In genomic region chr9:123852449-123853390, GRCm38 (mm10) we compare ENCODE assay signal across 8 mouse cellular contexts. TPM values are rescaled to one million over a fixed set of nuclear protein-coding genes. Genes with fewer than 3 reads are reported as not detected.
DNase-seq lines count a peak whose midpoint lies in the region; ATAC-seq and TF ChIP-seq lines count a peak whose summit lies in the region.

No protein-coding gene starts in this region.

- no peak overlapping the region for H3K27ac ChIP-seq in heart, embryonic 11.5 days (ENCODE audit: low read depth, low read length)
- H3K27ac ChIP-seq in heart, embryonic 15.5 days: peak overlapping the region; percentile 1; the same call in 1 of the 2 replicates
- H3K27ac ChIP-seq in macrophage: peak overlapping the region; percentile 96
- no peak overlapping the region for H3K27ac ChIP-seq in thymus, adult 2 months (ENCODE audit: control insufficient read depth, insufficient read depth, low read length)

- H3K4me3 ChIP-seq in heart, embryonic 11.5 days (ENCODE audit: low read depth, low read length): peak overlapping the region; percentile 38
- peak overlapping the region; percentile 86 for H3K4me3 ChIP-seq in heart, embryonic 15.5 days
- peak overlapping the region; percentile 16; the same call in 1 of the 2 replicates for H3K4me3 ChIP-seq in macrophage (ENCODE audit: inconsistent target)
- no peak overlapping the region for H3K4me3 ChIP-seq in thymus, adult 2 months (ENCODE audit: control insufficient read depth, insufficient read depth, low read length)

- H3K9ac ChIP-seq in heart, embryonic 11.5 days (ENCODE audit: low read depth, low read length): peak overlapping the region; percentile 40; the same call in 1 of the 2 replicates
- H3K9ac ChIP-seq in heart, embryonic 15.5 days: 0 out of 2 replicates have a peak overlapping the region, but pooled peaks have one; percentile 44

- H3K4me2 ChIP-seq in heart, embryonic 11.5 days: peak overlapping the region; percentile 58
- peak overlapping the region; percentile 67 for H3K4me2 ChIP-seq in heart, embryonic 15.5 days

- H3K4me1 ChIP-seq in heart, embryonic 11.5 days (ENCODE audit: control insufficient read depth, insufficient read depth, low read length): 0 out of 2 replicates have a peak, but pooled peaks cover 7% of the 10 kb centered on the region
- peaks cover 13% of the 10 kb centered on the region for H3K4me1 ChIP-seq in heart, embryonic 15.5 days (replicated peaks)
- H3K4me1 ChIP-seq in thymus, adult 2 months (replicated peaks; ENCODE audit: control insufficient read depth, insufficient read depth, low read length): no peaks in the 10 kb centered on the region

- no peak for TF ChIP-seq CTCF in thymus, adult 2 months (IDR thresholded peaks at IDR 0.05; ENCODE audit: borderline replicate concordance, control insufficient read depth, extremely low read depth, insufficient read depth, low read length, poor library complexity)

- no peaks in the 10 kb centered on the region for H3K9me3 ChIP-seq in heart, embryonic 11.5 days (replicated peaks; ENCODE audit: control insufficient read depth, low read length)
- H3K9me3 ChIP-seq in heart, embryonic 15.5 days (replicated peaks): no peaks in the 10 kb centered on the region

- 63% methylated on average over 5 of the region's 5 CpGs for WGBS in heart, embryonic 11.5 days (ENCODE audit: insufficient replicate concordance)
- WGBS in heart, embryonic 15.5 days: 57% methylated on average over 5 of the region's 5 CpGs
- 24% methylated on average over 5 of the region's 5 CpGs for WGBS in macrophage (ENCODE audit: missing documents)
- 60% methylated on average over 5 of the region's 5 CpGs for WGBS in thymus, adult 2 months

- no peak for DNase-seq in heart, adult 9 months (ENCODE audit: low spot score in 2 of 2)
- DNase-seq in Muller cell, postnatal 12 days (ENCODE audit: inconsistent ontology term): peak; percentile 16
- DNase-seq in thymus, adult 2 months: no peak
- DNase-seq in T-cell, adult 2 months (ENCODE audit: low spot score): no peak

- H3K79me2 ChIP-seq in macrophage (ENCODE audit: inconsistent target): peaks cover 28% of the 10 kb centered on the region

- no peaks in the 10 kb centered on the region for H3K36me3 ChIP-seq in heart, embryonic 11.5 days (ENCODE audit: control insufficient read depth, insufficient read depth, low read length)
- H3K36me3 ChIP-seq in heart, embryonic 15.5 days: no peaks in the 10 kb centered on the region
- no peaks in the 10 kb centered on the region for H3K36me3 ChIP-seq in macrophage (ENCODE audit: inconsistent target)
- no peaks in the 10 kb centered on the region for H3K36me3 ChIP-seq in thymus, adult 2 months (ENCODE audit: control insufficient read depth, insufficient read depth, low read length)

- H3K27me3 ChIP-seq in heart, embryonic 11.5 days (ENCODE audit: control insufficient read depth, insufficient read depth, low read length): no peaks in the 10 kb centered on the region
- no peaks in the 10 kb centered on the region for H3K27me3 ChIP-seq in heart, embryonic 15.5 days
- H3K27me3 ChIP-seq in thymus, adult 2 months (ENCODE audit: control insufficient read depth, insufficient read depth, low read length): no peaks in the 10 kb centered on the region

- TF ChIP-seq POLR2A in thymus, adult 2 months (IDR thresholded peaks at IDR 0.05; ENCODE audit: control insufficient read depth, extremely low read depth, insufficient read depth, low read length, poor library complexity): no peak

- no peak for ATAC-seq in heart, embryonic 11.5 days (replicated peaks; ENCODE audit: insufficient number of reproducible peaks, low FRiP score, low TSS enrichment)
- ATAC-seq in heart, embryonic 15.5 days (replicated peaks; ENCODE audit: insufficient number of reproducible peaks, insufficient read depth, low FRiP score, low read depth): no peak
- no peak for ATAC-seq in activated CD4-positive, CD25-positive, alpha-beta regulatory T cell, adult 4 months

RNA-seq across cellular contexts. Expression of gene Fyco1, which starts 1.0 kb away (rescaled TPM):
- polyA plus RNA-seq in heart, embryonic 11.5 days (2014; fragmentation: Nextera tagmentation; extraction: Ambion mirVana): 27.4 and 29.1 TPM in 2 replicates
- polyA plus RNA-seq in heart, embryonic 15.5 days (2015; fragmentation: Nextera tagmentation; extraction: Ambion mirVana): 30.9 and 33.4 TPM in 2 replicates
- 100 to 1,000 TPM in 20 of 26 experiments, 10 to 100 TPM in 6; 74.3 to 258 (median 164) TPM for total RNA-seq in macrophage (2018; cell fraction: chromatin; rRNA removed)
- total RNA-seq in macrophage (2018; cell fraction: cytosol; rRNA removed): 10 to 100 TPM in 22 of 26 experiments, 1 to 10 TPM in 4; 6.9 to 26.7 (median 14.4) TPM
- 100 to 1,000 TPM in 1 of 26 experiments, 10 to 100 TPM in 25; 29.2 to 106 (median 71.1) TPM for total RNA-seq in macrophage (2018; cell fraction: nucleus; rRNA removed)
- polyA plus RNA-seq in macrophage (2018): 10.0 to 13.5 TPM (median 12.8 TPM) in 3 replicates
- 11.6 and 13.0 TPM in 2 replicates for polyA plus RNA-seq in thymus, adult 2 months (2012; rRNA removed)
- polyA plus RNA-seq in activated CD4-positive, CD25-positive, alpha-beta regulatory T cell, adult 4 months (2017; shearing (Covaris generic)): 10 to 100 TPM; 27.8 to 29.5 TPM

RNA-seq across cellular contexts. Expression of gene Xcr1, which starts 9.1 kb away (rescaled TPM):
- polyA plus RNA-seq in heart, embryonic 11.5 days (2014; fragmentation: Nextera tagmentation; extraction: Ambion mirVana): not detected in 2 replicates
- not detected in 2 replicates for polyA plus RNA-seq in heart, embryonic 15.5 days (2015; fragmentation: Nextera tagmentation; extraction: Ambion mirVana)
- under 1 TPM in 3 of 26 experiments, not detected in 23; 0.17 to 0.25 (median 0.18) TPM for total RNA-seq in macrophage (2018; cell fraction: chromatin; rRNA removed)
- total RNA-seq in macrophage (2018; cell fraction: cytosol; rRNA removed): under 1 TPM in 15 of 26 experiments, not detected in 11; 0.03 to 0.10 (median 0.05) TPM
- total RNA-seq in macrophage (2018; cell fraction: nucleus; rRNA removed): under 1 TPM in 11 of 26 experiments, not detected in 15; 0.06 to 0.60 (median 0.17) TPM
- 0.06 TPM in 1 of 3 replicates, not detected in the others for polyA plus RNA-seq in macrophage (2018)
- 4.3 and 7.0 TPM in 2 replicates for polyA plus RNA-seq in thymus, adult 2 months (2012; rRNA removed)
- polyA plus RNA-seq in activated CD4-positive, CD25-positive, alpha-beta regulatory T cell, adult 4 months (2017; shearing (Covaris generic)): under 1 TPM; 0.64 to 0.67 TPM

RNA-seq across cellular contexts. Expression of gene Cxcr6, which starts 46.4 kb away (rescaled TPM):
- 0.82 TPM in 1 of 2 replicates, not detected in the other for polyA plus RNA-seq in heart, embryonic 11.5 days (2014; fragmentation: Nextera tagmentation; extraction: Ambion mirVana)
- 0.42 and 1.3 TPM in 2 replicates for polyA plus RNA-seq in heart, embryonic 15.5 days (2015; fragmentation: Nextera tagmentation; extraction: Ambion mirVana)
- under 1 TPM in 1 of 26 experiments, not detected in 25; 0.33 TPM for total RNA-seq in macrophage (2018; cell fraction: chromatin; rRNA removed)
- total RNA-seq in macrophage (2018; cell fraction: cytosol; rRNA removed): under 1 TPM in 10 of 26 experiments, not detected in 16; 0.06 to 0.28 (median 0.10) TPM
- under 1 TPM in 2 of 26 experiments, not detected in 24; 0.28 to 0.42 TPM for total RNA-seq in macrophage (2018; cell fraction: nucleus; rRNA removed)
- 0.09 TPM in 1 of 3 replicates, not detected in the others for polyA plus RNA-seq in macrophage (2018)
- polyA plus RNA-seq in thymus, adult 2 months (2012; rRNA removed): 4.3 and 4.6 TPM in 2 replicates
- polyA plus RNA-seq in activated CD4-positive, CD25-positive, alpha-beta regulatory T cell, adult 4 months (2017; shearing (Covaris generic)): 100 to 1,000 TPM; 117 to 287 TPM

Comparison
In these comparisons a context has a peak if more than half of its experiments do, and no peak if none do; other contexts are left out.
1. H3K27ac ChIP-seq: peak in heart, embryonic 15.5 days (single experiment) and macrophage (single experiment); none in heart, embryonic 11.5 days (single experiment) and thymus, adult 2 months (single experiment).
2. RNA of gene Cxcr6, which starts 46.4 kb away (polyA plus RNA-seq): 117 to 287 TPM in activated CD4-positive, CD25-positive, alpha-beta regulatory T cell, adult 4 months; 4.3 to 4.6 TPM in thymus, adult 2 months, 0.82 TPM in heart, embryonic 11.5 days, 0.42 to 1.3 TPM in heart, embryonic 15.5 days and 0.09 TPM in macrophage; every median in the first group is over 10 times any median in the second.